Mouse (Mus musculus) C2C12 (cell line): Measurements from ENCODE around the gene Irx4.

Experiments used
- CEBPB ChIP-seq: IDR thresholded peaks from one replicate; pipeline ENCODE4 v1.6.1; 2011; ENCODE audit warnings: low read depth, mild to moderate bottlenecking, control low read depth, moderate library complexity
- CTCF ChIP-seq: IDR thresholded peaks from one replicate; pipeline ENCODE4 v1.5.1; 2011; ENCODE audit not compliant: control insufficient read depth, insufficient read depth, insufficient read length
- USF1 ChIP-seq: IDR thresholded peaks from one replicate; pipeline ENCODE4 v1.6.1; 2011; ENCODE audit warnings: low read depth, mild to moderate bottlenecking, control low read depth, moderate library complexity

DNA sequence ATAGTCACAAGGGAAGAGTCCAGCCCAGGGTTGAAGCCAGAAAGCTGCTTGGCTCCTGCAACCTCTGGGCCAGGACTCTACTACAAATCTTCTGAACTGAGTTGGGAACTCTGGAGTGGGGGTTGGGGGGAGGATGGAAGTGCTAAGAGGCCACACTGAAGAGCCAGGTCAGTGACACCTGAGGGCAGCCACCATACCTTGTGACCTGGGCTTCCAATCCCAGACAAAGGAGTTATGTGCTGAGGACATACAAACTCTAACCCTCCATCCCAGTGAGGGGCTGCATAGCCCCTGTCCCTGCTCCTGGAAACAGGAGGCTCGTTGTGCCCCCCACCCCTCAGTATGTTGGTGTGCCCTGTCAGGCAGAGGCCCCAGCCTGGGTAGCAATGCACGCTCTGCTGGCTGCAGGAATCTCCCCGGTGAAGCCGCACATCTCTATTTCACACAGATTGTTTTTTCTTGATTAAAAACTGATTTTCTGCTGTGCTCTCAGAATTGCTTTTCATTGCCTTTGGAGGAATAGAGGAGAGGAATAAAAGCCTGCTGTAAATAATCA is 21.0 kb upstream of the Irx4 start:
- no peak for TF ChIP-seq CTCF
- TF ChIP-seq USF1 = no peak
- no peak for TF ChIP-seq CEBPB
